Mouse (Mus musculus) liver, embryonic 11.5 days (tissue): Measurements from ENCODE around the gene Gm9972. TPM values are rescaled to one million over a fixed set of nuclear protein-coding genes. Genes with fewer than 3 reads are reported as not detected.

Experiments used
- ATAC-seq: fragments of 200-750 bp; cut with Nextera tagmentation; replicated peaks from 2 replicates; pipeline ENCODE4 v1.8.0; 2017; ENCODE audit warnings: moderate number of reproducible peaks, mild to moderate bottlenecking, moderate TSS enrichment, moderate library complexity; ENCODE audit not compliant: low FRiP score
- DNase-seq: peaks from one replicate; pipeline ENCODE4 v3.0.0-alpha.2; 2017; ENCODE audit warnings: low spot score
- H3K27ac ChIP-seq: fragments of 300-500 bp; sonication (generic); 2 replicates; pipeline ENCODE4 v1.5.1; 2014; ENCODE audit warnings: mild to moderate bottlenecking, low read depth, low read length, control low read depth
- H3K27me3 ChIP-seq: fragments of 300-500 bp; sonication (generic); replicated peaks from 2 replicates; pipeline ENCODE4 v1.6.1; 2014; ENCODE audit warnings: low read length, mixed read lengths; ENCODE audit not compliant: control insufficient read depth, insufficient read depth
- H3K36me3 ChIP-seq: fragments of 300-500 bp; sonication (generic); 2 replicates; pipeline ENCODE4 v1.6.1; 2014; ENCODE audit warnings: mild to moderate bottlenecking, low read length, moderate library complexity, mixed read lengths; ENCODE audit not compliant: control insufficient read depth, insufficient read depth
- H3K4me1 ChIP-seq: fragments of 300-500 bp; sonication (generic); replicated peaks from 2 replicates; pipeline ENCODE4 v1.6.1; 2014; ENCODE audit warnings: low read length, mixed read lengths; ENCODE audit not compliant: control insufficient read depth, insufficient read depth
- H3K4me2 ChIP-seq: fragments of 300-500 bp; sonication (generic); 2 replicates; pipeline ENCODE4 v1.6.1; 2014; ENCODE audit warnings: mild to moderate bottlenecking, control low read depth, moderate library complexity
- H3K4me3 ChIP-seq: fragments of 300-500 bp; sonication (generic); 2 replicates; pipeline ENCODE4 v1.5.1; 2014; ENCODE audit warnings: low read depth, low read length, control low read depth
- H3K9ac ChIP-seq: fragments of 300-500 bp; sonication (generic); 2 replicates; pipeline ENCODE4 v1.6.1; 2014; ENCODE audit warnings: low read depth, low read length, control low read depth
- H3K9me3 ChIP-seq: fragments of 300-500 bp; sonication (generic); 2 replicates; pipeline ENCODE4 v1.6.1; 2016; ENCODE audit warnings: low read length, inconsistent platforms, mixed read lengths; ENCODE audit not compliant: control insufficient read depth
- WGBS: fragments of 180-500 bp; shearing (Covaris S2); extraction: QIAGEN DNeasy Blood & Tissue Kit; methylation state at CpG from one replicate; pipeline ENCODE4 v1.1.7; 2014; 5-methylcytosine and 5-hydroxymethylcytosine counted together
- polyA plus RNA-seq: library from polyadenylated mRNA; unstranded; fragments of >200 nt; fragmentation: Nextera tagmentation; extraction: Ambion mirVana; gene quantifications from 2 replicates; pipeline ENCODE4 v1.2.1, GENCODE M21; 2014

Gm9972 gene
- not detected in 2 replicates for polyA plus RNA-seq

- Histone ChIP-seq H3K36me3 (no peaks in the 10 kb centered on the region), H3K4me2 (no peak within 1 kb of the TSS), H3K27me3 (no peaks in the 10 kb centered on the region), H3K9ac (no peak within 1 kb of the TSS), H3K4me3 (no peak within 1 kb of the TSS), H3K27ac (no peak within 1 kb of the TSS), H3K9me3 (no peaks in the 10 kb centered on the region), H3K4me1 (no peaks in the 10 kb centered on the region)
- DNase-seq: no peak
- ATAC-seq: no peak
These were observed at the start of gene Gm9972 for GRCm38 (mm10) chr11:43035446-43035845. TSS of gene Gm9972 (plus strand) at chr11:43035746.

GRCm38 (mm10) chr11:42999188-42999587 lies 36.4 kb upstream of the Gm9972 start:
- H3K27me3 ChIP-seq: no peaks in the 10 kb centered on the region
- no peak for DNase-seq
- H3K4me2 ChIP-seq: no peak overlapping the region
- 55% methylated on average over 3 of the region's 3 CpGs for WGBS
- H3K4me3 ChIP-seq: no peak overlapping the region
- H3K4me1 ChIP-seq: no peaks in the 10 kb centered on the region
- no peak overlapping the region for H3K27ac ChIP-seq
- no peak for ATAC-seq
- H3K36me3 ChIP-seq: no peaks in the 10 kb centered on the region
- no peak overlapping the region for H3K9ac ChIP-seq
- no peaks in the 10 kb centered on the region for H3K9me3 ChIP-seq

- H3K4me1 ChIP-seq: no peaks in the 10 kb centered on the region
- H3K27ac ChIP-seq: no peak overlapping the region
- no peak overlapping the region for H3K4me3 ChIP-seq
- no peak overlapping the region for H3K9ac ChIP-seq
- H3K9me3 ChIP-seq: no peaks in the 10 kb centered on the region
- no peaks in the 10 kb centered on the region for H3K27me3 ChIP-seq
- H3K4me2 ChIP-seq: no peak overlapping the region
- H3K36me3 ChIP-seq: no peaks in the 10 kb centered on the region
- ATAC-seq (no peak), DNase-seq (no peak)
- WGBS: 70% methylated on average over 2 of the region's 2 CpGs
These were observed 23.6 kb upstream of the Gm9972 start for GRCm38 (mm10) chr11:43011941-43012340.

- DNase-seq: no peak
- Histone ChIP-seq H3K9ac (no peak overlapping the region), H3K27me3 (no peaks in the 10 kb centered on the region), H3K9me3 (no peaks in the 10 kb centered on the region), H3K4me2 (no peak overlapping the region), H3K4me3 (no peak overlapping the region), H3K36me3 (no peaks in the 10 kb centered on the region), H3K27ac (no peak overlapping the region), H3K4me1 (no peaks in the 10 kb centered on the region)
- 81% methylated on average over 4 of the region's 4 CpGs for WGBS
- ATAC-seq: no peak
These were observed 22.6 kb upstream of the Gm9972 start for GRCm38 (mm10) chr11:43012980-43013379.

- H3K9me3 ChIP-seq: no peaks in the 10 kb centered on the region
- no peak for ATAC-seq
- H3K27ac ChIP-seq: no peak overlapping the region
- no peak overlapping the region for H3K4me2 ChIP-seq
- no peak for DNase-seq
- H3K9ac ChIP-seq: no peak overlapping the region
- no peaks in the 10 kb centered on the region for H3K27me3 ChIP-seq
- no peak overlapping the region for H3K4me3 ChIP-seq
- H3K36me3 ChIP-seq: no peaks in the 10 kb centered on the region
- no peaks in the 10 kb centered on the region for H3K4me1 ChIP-seq
These were observed 12.3 kb upstream of the Gm9972 start for GRCm38 (mm10) chr11:43023109-43023688.

GRCm38 (mm10) chr11:43029813-43030212 lies 5.7 kb upstream of the Gm9972 start:
- Histone ChIP-seq H3K9ac (no peak overlapping the region), H3K4me1 (no peaks in the 10 kb centered on the region), H3K4me3 (no peak overlapping the region), H3K36me3 (no peaks in the 10 kb centered on the region), H3K9me3 (no peaks in the 10 kb centered on the region), H3K27me3 (no peaks in the 10 kb centered on the region), H3K4me2 (no peak overlapping the region), H3K27ac (no peak overlapping the region)
- 52% methylated on average over 1 of the region's 1 CpGs for WGBS
- DNase-seq: no peak
- ATAC-seq: no peak

- Histone ChIP-seq H3K4me2 (no peak overlapping the region), H3K36me3 (no peaks in the 10 kb centered on the region), H3K4me1 (no peaks in the 10 kb centered on the region), H3K4me3 (no peak overlapping the region), H3K27ac (no peak overlapping the region), H3K27me3 (no peaks in the 10 kb centered on the region), H3K9ac (no peak overlapping the region), H3K9me3 (no peaks in the 10 kb centered on the region)
- no peak for ATAC-seq
- 70% methylated on average over 4 of the region's 4 CpGs for WGBS
- DNase-seq: no peak
These were observed 3.4 kb upstream of the Gm9972 start for GRCm38 (mm10) chr11:43032141-43032540.

- H3K36me3 ChIP-seq: no peaks in the 10 kb centered on the region
- no peaks in the 10 kb centered on the region for H3K4me1 ChIP-seq
- no peak overlapping the region for H3K27ac ChIP-seq
- H3K9me3 ChIP-seq: no peaks in the 10 kb centered on the region
- H3K4me2 ChIP-seq: no peak overlapping the region
- no peak for ATAC-seq
- no peak overlapping the region for H3K4me3 ChIP-seq
- no peaks in the 10 kb centered on the region for H3K27me3 ChIP-seq
- H3K9ac ChIP-seq: no peak overlapping the region
- DNase-seq: no peak
- 81% methylated on average over 3 of the region's 3 CpGs for WGBS
These were observed 10.5 kb downstream of the Gm9972 start for GRCm38 (mm10) chr11:43045871-43046548.

GRCm38 (mm10) chr11:43049363-43049762 lies 13.8 kb downstream of the Gm9972 start:
- Histone ChIP-seq H3K9me3 (no peaks in the 10 kb centered on the region), H3K27ac (no peak overlapping the region), H3K9ac (no peak overlapping the region), H3K27me3 (no peaks in the 10 kb centered on the region), H3K36me3 (no peaks in the 10 kb centered on the region), H3K4me1 (no peaks in the 10 kb centered on the region), H3K4me3 (no peak overlapping the region), H3K4me2 (no peak overlapping the region)
- 46% methylated on average over 1 of the region's 1 CpGs for WGBS
- no peak for DNase-seq
- no peak for ATAC-seq
